Mouse (Mus musculus): Measurements from ENCODE around the gene Slc40a1.

DNA sequence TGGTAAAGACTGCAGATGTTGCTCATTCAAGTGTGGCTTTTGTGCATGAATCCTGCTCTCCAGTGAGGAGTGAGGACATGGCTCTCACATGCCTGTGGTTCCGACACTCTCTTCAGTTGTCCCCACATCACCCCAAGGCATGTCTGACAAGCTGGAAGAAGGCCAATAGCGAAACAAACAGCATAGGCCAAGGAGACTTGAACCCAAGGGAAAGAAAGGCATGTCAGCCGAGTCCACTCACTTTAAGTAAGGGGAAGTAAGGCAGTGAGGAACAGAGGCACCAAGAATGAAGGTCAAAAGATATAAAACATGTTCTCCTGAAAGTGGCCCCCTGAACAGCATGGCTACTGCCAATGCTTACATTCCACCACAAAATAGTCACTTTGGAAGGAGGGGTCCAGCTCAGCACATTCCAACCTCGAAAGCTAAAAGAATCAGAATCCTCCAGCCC, 61.7 kb downstream of the Slc40a1 start:
- TF ChIP-seq POLR2A (IDR thresholded peaks at IDR 0.05; ENCODE audit: borderline replicate concordance, control insufficient read depth, low read depth, low read length) (no peak), CTCF (IDR thresholded peaks at IDR 0.05; ENCODE audit: control insufficient read depth, insufficient read depth, low read length) (no peak)

Data from bone marrow, adult 2 months (tissue).